Mouse (Mus musculus): ENCODE measurements around the gene Hectd2.
A peak's percentile ranks its signal among the peaks of the same experiment; 100 is the strongest.

Hectd2 gene

GRCm38 (mm10) chr19:36561171-36561570 is 6.7 kb downstream of the Hectd2 start:
- no peak for DNase-seq (ENCODE audit: inconsistent ontology term)

- peak; percentile 39 for DNase-seq (ENCODE audit: inconsistent ontology term)
These were observed 10.0 kb downstream of the Hectd2 start for GRCm38 (mm10) chr19:36564396-36564795.

GRCm38 (mm10) chr19:36573986-36574385 is 19.5 kb downstream of the Hectd2 start:
- peak; percentile 24 for DNase-seq (ENCODE audit: inconsistent ontology term)

GRCm38 (mm10) chr19:36575159-36575558 is 20.7 kb downstream of the Hectd2 start:
- DNase-seq (ENCODE audit: inconsistent ontology term) = no peak

GRCm38 (mm10) chr19:36580874-36581273 is 26.4 kb downstream of the Hectd2 start:
- no peak for DNase-seq (ENCODE audit: inconsistent ontology term)

GRCm38 (mm10) chr19:36582116-36582515 is 27.7 kb downstream of the Hectd2 start:
- no peak for DNase-seq (ENCODE audit: inconsistent ontology term)

- no peak for DNase-seq (ENCODE audit: inconsistent ontology term)
These were observed 31.1 kb downstream of the Hectd2 start for GRCm38 (mm10) chr19:36585505-36585904.

- no peak for DNase-seq (ENCODE audit: inconsistent ontology term)
These were observed 40.0 kb downstream of the Hectd2 start for GRCm38 (mm10) chr19:36594409-36594808.

GRCm38 (mm10) chr19:36601869-36602268 is 47.4 kb downstream of the Hectd2 start:
- no peak for DNase-seq (ENCODE audit: inconsistent ontology term)

- DNase-seq (ENCODE audit: inconsistent ontology term) = no peak
These were observed 48.3 kb downstream of the Hectd2 start for GRCm38 (mm10) chr19:36602535-36603312.

- DNase-seq (ENCODE audit: inconsistent ontology term) = peak; percentile 46
These were observed 51.8 kb downstream of the Hectd2 start for GRCm38 (mm10) chr19:36606270-36606669.

- no peak for DNase-seq (ENCODE audit: inconsistent ontology term)
These were observed 54.8 kb downstream of the Hectd2 start for GRCm38 (mm10) chr19:36609229-36609628.

- DNase-seq (ENCODE audit: inconsistent ontology term) = no peak
These were observed 55.9 kb downstream of the Hectd2 start for GRCm38 (mm10) chr19:36610309-36610708.

GRCm38 (mm10) chr19:36625906-36626305 is 71.5 kb downstream of the Hectd2 start:
- DNase-seq (ENCODE audit: inconsistent ontology term) = no peak

GRCm38 (mm10) chr19:36626881-36627280 is 72.4 kb downstream of the Hectd2 start:
- no peak for DNase-seq (ENCODE audit: inconsistent ontology term)

- DNase-seq (ENCODE audit: inconsistent ontology term) = no peak
These were observed 75.0 kb downstream of the Hectd2 start for GRCm38 (mm10) chr19:36629394-36629910.

- peak; percentile 64 for DNase-seq (ENCODE audit: inconsistent ontology term)
These were observed 75.9 kb downstream of the Hectd2 start for GRCm38 (mm10) chr19:36630361-36630760.

- no peak for DNase-seq (ENCODE audit: inconsistent ontology term)
These were observed 80.3 kb downstream of the Hectd2 start for GRCm38 (mm10) chr19:36634771-36635170.

- no peak for DNase-seq (ENCODE audit: inconsistent ontology term)
These were observed 82.8 kb downstream of the Hectd2 start for GRCm38 (mm10) chr19:36637223-36637622.

GRCm38 (mm10) chr19:36637948-36638587 is 83.6 kb downstream of the Hectd2 start:
- DNase-seq (ENCODE audit: inconsistent ontology term) = no peak

GRCm38 (mm10) chr19:36639072-36639471 is 84.6 kb downstream of the Hectd2 start:
- no peak for DNase-seq (ENCODE audit: inconsistent ontology term)

- no peak for DNase-seq (ENCODE audit: inconsistent ontology term)
These were observed 86.7 kb downstream of the Hectd2 start for GRCm38 (mm10) chr19:36641128-36641527.

GRCm38 (mm10) chr19:36645308-36645889 is 91.0 kb downstream of the Hectd2 start:
- DNase-seq (ENCODE audit: inconsistent ontology term) = no peak

Data from Muller cell, postnatal 12 days (primary cell).